19 mouse cellular contexts compared by ENCODE assay signal in the genomic region with DNA sequence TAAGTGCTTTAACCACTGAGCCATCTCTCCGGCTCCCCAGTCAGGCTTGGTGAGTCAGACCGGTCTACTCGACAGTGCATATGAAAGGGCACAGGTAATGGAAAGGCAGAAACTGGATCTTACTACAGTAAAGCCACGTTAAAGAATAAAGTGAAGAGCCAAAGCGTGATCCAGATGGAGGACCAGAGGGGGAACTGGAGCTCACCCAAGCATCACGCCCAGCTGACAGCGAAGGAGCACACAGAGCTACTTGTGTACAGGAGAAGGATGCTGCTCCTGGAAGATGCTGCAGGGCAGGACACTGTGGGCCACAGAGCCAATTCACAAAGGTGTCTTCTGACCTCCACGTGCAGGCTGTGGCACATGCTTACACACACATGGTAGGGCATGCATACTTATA.
"Had no signal": no experiment of that assay in that cellular context is flagged by ENCODE, and none has a peak within 500 bp of the region (broad histone marks: within the 10 kb centered on the region; RNA-seq: fewer than 3 reads in every experiment).

No protein-coding gene starts in this region.

- DNase-seq: lung, adult 18-20 months; lung, embryonic 14.5 days; lung, postnatal 10 days; lung, postnatal 4 days; midbrain, embryonic 14.5 days; retina, postnatal 1 day; right cerebral cortex, adult 18-20 months; right cerebral cortex, postnatal 14 days; right cerebral cortex, postnatal 4 days; spleen, adult 18-20 months; thymus, adult 18-20 months; thymus, postnatal 14 days; thymus, postnatal 36 days had no signal

- H3K27ac ChIP-seq: midbrain, embryonic 10.5 days; midbrain, embryonic 12.5 days; neural tube, embryonic 13.5 days; neural tube, embryonic 15.5 days had no signal

- ATAC-seq: midbrain, embryonic 16.5 days had no signal

- H3K4me3 ChIP-seq: midbrain, embryonic 10.5 days; midbrain, embryonic 12.5 days; myocyte; neural tube, embryonic 13.5 days; neural tube, embryonic 15.5 days had no signal

- H3K9me3 ChIP-seq: midbrain, embryonic 10.5 days; midbrain, embryonic 12.5 days; neural tube, embryonic 13.5 days; neural tube, embryonic 15.5 days had no signal

- H3K4me1 ChIP-seq: midbrain, embryonic 10.5 days; midbrain, embryonic 12.5 days; neural tube, embryonic 13.5 days; neural tube, embryonic 15.5 days had no signal

- H3K4me2 ChIP-seq: lung, embryonic 14.5 days; midbrain, embryonic 12.5 days; neural tube, embryonic 13.5 days; neural tube, embryonic 15.5 days had no signal

- H3K27me3 ChIP-seq: midbrain, embryonic 12.5 days; neural tube, embryonic 13.5 days; neural tube, embryonic 15.5 days had no signal

- H3K36me3 ChIP-seq: midbrain, embryonic 10.5 days; midbrain, embryonic 12.5 days; neural tube, embryonic 13.5 days; neural tube, embryonic 15.5 days had no signal

- H3K9ac ChIP-seq: lung, embryonic 14.5 days; midbrain, embryonic 12.5 days; neural tube, embryonic 13.5 days; neural tube, embryonic 15.5 days had no signal
